Mouse (Mus musculus) spleen, adult 2 months (tissue): Measurements from ENCODE around the gene Mei4. TPM values are rescaled to one million over a fixed set of nuclear protein-coding genes. Genes with fewer than 3 reads are reported as not detected.

Experiments used
- DNase-seq, 2 experiments: peaks; one replicate each; pipeline versions ENCODE4 v3.0.0 to v3.0.0-alpha.2; 2012 to 2021; ENCODE audit warnings: low spot score in 2 of 2, low read depth in 1 of 2
- H3K27ac ChIP-seq: fragments of 200-500 bp; 2 replicates; pipeline ENCODE4 v1.5.1; 2012; ENCODE audit warnings: low read length, inconsistent platforms; ENCODE audit not compliant: insufficient read depth
- H3K27me3 ChIP-seq: fragments of 200-500 bp; 2 replicates; pipeline ENCODE4 v1.6.1; 2012; ENCODE audit warnings: mild to moderate bottlenecking, moderate library complexity, low read length, inconsistent platforms; ENCODE audit not compliant: control insufficient read depth, insufficient read depth
- H3K36me3 ChIP-seq: fragments of 200-500 bp; 2 replicates; pipeline ENCODE4 v1.6.1; 2012; ENCODE audit warnings: mild to moderate bottlenecking, low read length, inconsistent platforms; ENCODE audit not compliant: control insufficient read depth, insufficient read depth
- H3K4me1 ChIP-seq: fragments of 200-500 bp; 2 replicates; pipeline ENCODE4 v1.6.1; 2011; ENCODE audit warnings: inconsistent platforms; ENCODE audit not compliant: control insufficient read depth, insufficient read depth, insufficient read length
- H3K4me3 ChIP-seq: fragments of 200-500 bp; 2 replicates; pipeline ENCODE4 v1.5.1; 2011; ENCODE audit warnings: mild to moderate bottlenecking, inconsistent platforms; ENCODE audit not compliant: insufficient read depth, insufficient read length; ENCODE audit errors: extremely low read depth
- CTCF ChIP-seq: fragments of 200-500 bp; IDR thresholded peaks from 2 replicates; pipeline ENCODE4 v1.5.1; 2011; ENCODE audit warnings: mild to moderate bottlenecking, inconsistent platforms; ENCODE audit not compliant: insufficient read depth, insufficient read length, insufficient replicate concordance; ENCODE audit errors: extremely low read depth
- POLR2A ChIP-seq: fragments of 200-500 bp; IDR thresholded peaks from 2 replicates; pipeline ENCODE4 v1.6.1; 2011; ENCODE audit warnings: low read depth, low read length, inconsistent platforms
- whole genome bisulfite sequencing: fragments of 180-500 bp; shearing (Covaris S2); methylation state at CpG from one replicate; pipeline ENCODE4 v1.1.7; 2018; 5-methylcytosine and 5-hydroxymethylcytosine counted together
- polyA plus RNA-seq: library from polyadenylated mRNA; depleted of rRNA; stranded (reverse); fragments of >200 nt; gene quantifications from 2 replicates; pipeline ENCODE4 v1.2.3, GENCODE M21; 2012; rRNA removed

Mei4 gene
- polyA plus RNA-seq: 0.07 TPM in 1 of 2 replicates, not detected in the other

DNA sequence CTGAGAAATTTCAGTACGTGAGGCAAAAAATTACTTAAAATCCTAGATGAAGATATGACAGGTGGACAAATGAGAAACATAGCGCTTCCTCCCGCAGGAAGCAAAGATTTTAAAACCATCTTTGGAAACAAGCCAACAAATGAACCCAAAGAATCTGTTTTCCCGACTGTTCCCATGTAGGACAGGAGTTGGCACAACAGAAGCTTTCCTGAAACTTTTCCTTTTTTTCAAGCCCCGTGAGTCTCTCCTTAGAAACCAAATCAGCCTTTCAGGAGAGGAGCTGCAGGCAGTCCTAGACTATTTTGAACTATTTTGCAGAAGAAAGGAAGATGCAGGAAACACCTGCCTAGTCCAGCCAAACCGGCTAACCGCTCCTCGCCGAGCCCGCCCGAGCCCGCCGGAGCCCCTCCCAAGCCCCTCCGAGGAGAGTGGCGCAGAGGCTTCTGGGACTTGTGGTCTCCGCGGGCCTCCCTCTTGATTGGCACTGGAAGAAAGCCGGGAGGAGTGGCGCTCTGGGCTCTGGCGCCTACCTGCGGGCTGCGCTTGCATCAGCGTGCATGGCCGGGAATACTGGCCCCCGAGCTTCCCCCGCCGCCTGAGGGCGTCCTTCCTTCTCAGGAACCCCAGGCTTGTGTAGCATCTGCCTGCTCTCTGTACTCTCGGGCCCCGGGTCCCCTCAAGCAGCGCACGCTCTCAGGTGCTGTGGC is at the start of gene Mei4:
Mei4 (plus strand) TSS at position 490 of the 707 bp plus-strand sequence.
- H3K36me3 ChIP-seq: no peaks in the 10 kb centered on the region
- TF ChIP-seq POLR2A (no peak), CTCF (peak; percentile 6; the same call in 1 of the 2 replicates)
- H3K4me3 ChIP-seq: peak within 1 kb of the TSS; percentile 64
- H3K27ac ChIP-seq: no peak within 1 kb of the TSS
- under 1% methylated on average over 32 of the region's 32 CpGs for WGBS
- peak; percentile 23 to 67 for DNase-seq
- H3K27me3 ChIP-seq: no peaks in the 10 kb centered on the region
- H3K4me1 ChIP-seq: no peaks in the 10 kb centered on the region

DNA sequence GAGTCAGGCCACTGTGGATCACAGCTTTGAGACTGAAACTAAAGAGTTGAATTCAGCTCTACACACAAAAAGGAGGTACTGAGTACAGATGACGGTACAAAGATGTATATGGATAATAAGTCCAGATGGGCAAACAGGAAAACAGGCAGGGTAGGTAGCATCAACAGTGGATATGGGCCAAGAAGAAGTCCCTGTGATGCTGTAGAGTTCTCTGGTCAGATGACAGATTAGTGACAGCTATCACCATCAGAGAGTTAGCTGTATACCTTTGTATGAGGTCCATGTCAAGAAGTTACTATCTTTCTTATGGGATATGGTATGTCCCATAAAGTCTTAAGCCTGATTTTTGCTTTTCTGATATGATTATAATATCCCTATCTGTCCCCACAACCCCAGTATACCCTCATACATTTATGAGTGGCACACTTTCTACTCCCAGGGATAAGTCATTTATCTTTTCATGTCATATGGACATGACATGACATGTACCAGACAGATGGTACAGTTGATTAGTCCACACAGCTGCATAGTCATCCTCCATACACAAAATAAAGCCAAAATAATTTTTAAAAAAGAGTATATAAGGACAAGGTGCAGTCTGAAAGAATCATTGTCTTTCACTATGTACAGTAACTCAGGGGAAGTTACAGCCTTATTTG is 43.6 kb upstream of the Mei4 start:
- Histone ChIP-seq H3K4me3 (no peak overlapping the region), H3K36me3 (no peaks in the 10 kb centered on the region), H3K4me1 (no peaks in the 10 kb centered on the region), H3K27me3 (no peaks in the 10 kb centered on the region), H3K27ac (no peak overlapping the region)
- TF ChIP-seq CTCF: no peak
- no peak for TF ChIP-seq POLR2A
- DNase-seq: no peak
- 91% methylated on average over 1 of the region's 1 CpGs for WGBS

DNA sequence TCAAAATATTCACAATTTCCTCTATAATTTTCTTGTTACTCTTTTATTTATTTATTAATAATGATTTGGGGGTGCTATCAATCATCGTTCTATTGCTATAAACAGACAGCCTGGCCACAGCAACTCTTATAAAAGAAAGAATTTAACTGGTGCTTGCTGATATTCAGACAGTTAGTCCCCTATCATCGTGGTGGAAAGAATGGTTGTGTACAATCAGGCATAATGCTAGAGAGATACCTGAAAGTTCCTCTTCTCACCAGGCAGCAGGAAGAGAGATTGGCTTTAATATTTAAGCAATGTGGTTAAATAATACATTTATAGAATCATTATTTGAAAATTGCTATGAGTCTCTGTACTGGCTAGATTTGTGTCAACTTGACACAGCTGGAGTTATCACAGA is 35.9 kb upstream of the Mei4 start:
- WGBS: 77% methylated on average over 2 of the region's 2 CpGs
- Histone ChIP-seq H3K4me3 (no peak overlapping the region), H3K36me3 (no peaks in the 10 kb centered on the region), H3K4me1 (no peaks in the 10 kb centered on the region), H3K27ac (no peak overlapping the region), H3K27me3 (no peaks in the 10 kb centered on the region)
- TF ChIP-seq CTCF (no peak), POLR2A (no peak)
- no peak for DNase-seq

DNA sequence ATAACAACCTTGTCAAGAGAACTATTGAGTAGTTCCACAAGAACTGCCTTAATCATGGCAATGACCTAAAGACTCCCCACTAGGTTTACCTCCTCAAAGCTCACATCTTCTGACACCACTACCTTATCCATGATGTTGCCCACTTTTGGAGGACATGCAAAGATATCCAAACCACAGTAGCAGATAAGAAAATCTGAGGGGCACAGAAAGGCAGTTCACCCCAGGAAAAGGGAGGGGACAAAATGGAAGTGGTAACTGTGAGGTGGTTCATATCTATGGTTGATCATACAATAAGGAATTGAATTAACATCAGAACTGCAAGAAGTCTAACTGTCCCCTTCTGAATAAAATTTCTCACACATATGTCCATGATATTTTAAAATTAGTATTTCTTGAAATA is 29.4 kb upstream of the Mei4 start:
- no peaks in the 10 kb centered on the region for H3K4me1 ChIP-seq
- no peak for DNase-seq
- no peaks in the 10 kb centered on the region for H3K36me3 ChIP-seq
- no peaks in the 10 kb centered on the region for H3K27me3 ChIP-seq
- no peak overlapping the region for H3K27ac ChIP-seq
- no peak for TF ChIP-seq CTCF
- no peak for TF ChIP-seq POLR2A
- H3K4me3 ChIP-seq: no peak overlapping the region

DNA sequence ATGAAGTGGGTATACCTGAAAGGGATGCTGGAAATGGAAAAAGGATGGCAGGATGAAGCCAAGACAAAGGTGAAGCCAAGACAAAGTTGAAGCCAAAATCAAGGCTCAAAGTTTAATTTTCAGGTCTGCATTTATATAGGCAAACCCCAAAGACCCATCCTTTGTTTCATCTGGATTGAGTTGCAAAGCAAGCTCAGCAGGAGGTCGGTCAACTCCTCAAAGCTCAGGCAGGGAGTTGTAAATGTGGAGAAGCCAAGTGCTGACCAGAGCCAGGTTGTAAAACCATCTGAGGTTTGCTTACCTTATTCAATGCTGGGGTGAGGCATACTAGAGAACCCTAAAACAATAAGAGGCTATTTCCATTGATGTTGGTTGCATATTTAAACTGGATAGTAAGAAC is 4.6 kb upstream of the Mei4 start:
- H3K27me3 ChIP-seq: no peaks in the 10 kb centered on the region
- no peak overlapping the region for H3K27ac ChIP-seq
- 79% methylated on average over 1 of the region's 1 CpGs for WGBS
- H3K4me1 ChIP-seq: no peaks in the 10 kb centered on the region
- no peaks in the 10 kb centered on the region for H3K36me3 ChIP-seq
- TF ChIP-seq CTCF: no peak
- TF ChIP-seq POLR2A: no peak
- H3K4me3 ChIP-seq: no peak overlapping the region
- DNase-seq: no peak

DNA sequence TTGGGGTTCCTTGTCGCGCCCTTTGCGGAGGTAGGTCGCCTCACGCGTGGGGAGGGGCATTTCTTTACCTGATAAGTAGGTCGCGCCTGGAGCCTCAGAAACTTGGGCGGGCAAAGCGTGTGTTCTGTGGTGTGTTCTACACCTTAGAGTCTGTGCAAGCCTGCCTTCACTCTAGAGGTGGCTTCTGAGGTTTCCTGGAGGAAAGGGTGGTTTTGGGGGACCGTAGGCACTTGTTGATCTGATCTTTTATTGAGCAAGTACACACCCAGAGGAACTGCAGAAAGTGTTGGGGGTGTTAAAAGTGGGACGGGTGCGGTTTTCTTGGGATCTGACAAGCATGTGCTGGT is 391 bp downstream of the Mei4 start:
- no peaks in the 10 kb centered on the region for H3K4me1 ChIP-seq
- DNase-seq: no peak
- H3K36me3 ChIP-seq: no peaks in the 10 kb centered on the region
- H3K27me3 ChIP-seq: no peaks in the 10 kb centered on the region
- H3K27ac ChIP-seq: no peak overlapping the region
- 1% methylated on average over 13 of the region's 13 CpGs for WGBS
- H3K4me3 ChIP-seq: peak overlapping the region; percentile 64
- TF ChIP-seq POLR2A: no peak
- no peak for TF ChIP-seq CTCF

DNA sequence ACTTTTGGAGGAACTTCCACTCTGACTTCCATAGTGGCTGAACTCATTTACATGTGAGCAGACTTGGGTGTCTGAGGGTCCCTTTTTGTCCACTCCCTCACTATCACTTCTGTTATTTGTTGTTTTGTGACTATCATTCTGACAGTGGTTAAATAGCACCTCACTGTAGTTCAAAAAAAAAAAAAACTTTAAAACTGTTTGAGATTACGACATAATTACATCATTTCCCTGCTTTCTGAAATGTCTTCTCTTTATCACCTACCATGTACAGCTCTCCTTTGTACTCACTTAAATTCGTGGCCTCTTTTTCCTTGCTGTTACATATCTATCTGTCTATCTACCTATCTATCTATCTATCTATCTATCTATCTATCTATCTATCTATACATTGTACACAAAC is 2.6 kb downstream of the Mei4 start:
- Histone ChIP-seq H3K4me1 (no peaks in the 10 kb centered on the region), H3K27me3 (no peaks in the 10 kb centered on the region), H3K36me3 (no peaks in the 10 kb centered on the region), H3K4me3 (no peak overlapping the region), H3K27ac (no peak overlapping the region)
- DNase-seq: no peak
- TF ChIP-seq CTCF (no peak), POLR2A (no peak)
- 64% methylated on average over 2 of the region's 2 CpGs for WGBS
